Mouse (Mus musculus) MEL (cell line): Measurements from ENCODE around the gene Slc35e3. TPM values are rescaled to one million over a fixed set of nuclear protein-coding genes. Genes with fewer than 3 reads are reported as not detected.

Experiments used
- DNase-seq: peaks from one replicate; pipeline ENCODE4 v3.0.0; 2011; ENCODE audit warnings: low read depth, low spot score
- H3K27ac ChIP-seq: 2 replicates; pipeline ENCODE4 v1.5.1; 2012; ENCODE audit warnings: low read depth, mild to moderate bottlenecking, control low read depth, low read length, moderate library complexity; ENCODE audit not compliant: control insufficient read depth
- H3K27me3 ChIP-seq, 2 experiments: fragments of 150-350 bp in 1 of 2; sonication (generic) in 1 of 2; 2 replicates each; pipeline ENCODE4 v1.6.1; 2012; ENCODE audit warnings: low read length in 2 of 2, mild to moderate bottlenecking in 2 of 2, improper control_type of control experiment in 1 of 2, moderate library complexity in 1 of 2; ENCODE audit not compliant: insufficient read depth in 2 of 2, control insufficient read depth in 1 of 2
- H3K36me3 ChIP-seq, 2 experiments: 2 replicates each; pipeline ENCODE4 v1.6.1; 2012 to 2014; ENCODE audit warnings: low read length in 2 of 2, improper control_type of control experiment in 1 of 2, inconsistent platforms in 1 of 2, mild to moderate bottlenecking in 1 of 2; ENCODE audit not compliant: insufficient read depth in 2 of 2, control insufficient read depth in 1 of 2
- H3K4me1 ChIP-seq, 2 experiments: fragments of 150-350 bp in 1 of 2; sonication (generic) in 1 of 2; 2 replicates each; pipeline ENCODE4 v1.6.1; 2012; ENCODE audit warnings: low read length in 2 of 2, improper control_type of control experiment in 1 of 2, mild to moderate bottlenecking in 1 of 2; ENCODE audit not compliant: insufficient read depth in 2 of 2, control insufficient read depth in 1 of 2
- H3K4me3 ChIP-seq, 2 experiments: fragments of 150-350 bp in 1 of 2; sonication (generic) in 1 of 2; 2 replicates each; pipeline ENCODE4 v1.5.1; 2012; ENCODE audit warnings: low read depth in 2 of 2, low read length in 2 of 2, mild to moderate bottlenecking in 2 of 2, moderate library complexity in 2 of 2, control low read depth in 1 of 2, improper control_type of control experiment in 1 of 2; ENCODE audit not compliant: control insufficient read depth in 1 of 2, insufficient read depth in 1 of 2
- H3K79me2 ChIP-seq: 2 replicates; pipeline ENCODE4 v1.6.1; 2012; ENCODE audit warnings: mild to moderate bottlenecking, low read length, moderate library complexity; ENCODE audit not compliant: control insufficient read depth, poor library complexity, insufficient read depth
- H3K9ac ChIP-seq: 2 replicates; pipeline ENCODE4 v1.6.1; 2012; ENCODE audit warnings: low read depth, mild to moderate bottlenecking, control low read depth, low read length, moderate library complexity; ENCODE audit not compliant: control insufficient read depth, poor library complexity, severe bottlenecking
- H3K9me3 ChIP-seq: fragments of 150-350 bp; sonication (generic); replicated peaks from 2 replicates; pipeline ENCODE4 v1.6.1; 2012; ENCODE audit warnings: mild to moderate bottlenecking, low read length, improper control_type of control experiment, moderate library complexity; ENCODE audit not compliant: insufficient read depth
- BHLHE40 ChIP-seq: IDR thresholded peaks from 2 replicates; pipeline ENCODE4 v1.6.1; 2012; ENCODE audit warnings: low read depth, mild to moderate bottlenecking, inconsistent platforms, low read length, improper control_type of control experiment, borderline replicate concordance
- CHD1 ChIP-seq: IDR thresholded peaks from 2 replicates; pipeline ENCODE4 v1.6.1; 2012; ENCODE audit warnings: low read depth, mild to moderate bottlenecking, inconsistent platforms, low read length, improper control_type of control experiment
- CHD2 ChIP-seq: IDR thresholded peaks from 2 replicates; pipeline ENCODE4 v1.6.1; 2011; ENCODE audit warnings: low read length, improper control_type of control experiment
- CTCF ChIP-seq, 3 experiments: IDR thresholded peaks in 2 of 3; conservative IDR thresholded peaks in 1 of 3; 2 replicates each; pipeline ENCODE4 v1.5.1; 2011 to 2012; ENCODE audit warnings: low read length in 3 of 3, low read depth in 2 of 3, mild to moderate bottlenecking in 2 of 3, improper control_type of control experiment in 1 of 3, inconsistent platforms in 1 of 3, mixed read lengths in 1 of 3, moderate library complexity in 1 of 3; ENCODE audit not compliant: control insufficient read depth in 1 of 3, insufficient read depth in 1 of 3, poor library complexity in 1 of 3, severe bottlenecking in 1 of 3
- E2F4 ChIP-seq: IDR thresholded peaks from 2 replicates; pipeline ENCODE4 v1.6.1; 2011; ENCODE audit warnings: low read depth, low read length, improper control_type of control experiment, borderline replicate concordance
- EP300 ChIP-seq, 2 experiments: IDR thresholded peaks; 2 replicates each; pipeline ENCODE4 v1.6.1; 2011; ENCODE audit warnings: improper control_type of control experiment in 2 of 2, low read length in 2 of 2, low read depth in 1 of 2, mild to moderate bottlenecking in 1 of 2
- ETS1 ChIP-seq: IDR thresholded peaks from 2 replicates; pipeline ENCODE4 v1.6.1; 2012; ENCODE audit warnings: low read depth, mild to moderate bottlenecking, inconsistent platforms, low read length, improper control_type of control experiment, moderate library complexity
- GABPA ChIP-seq: IDR thresholded peaks from 2 replicates; pipeline ENCODE4 v1.6.1; 2012; ENCODE audit warnings: low read depth, mild to moderate bottlenecking, inconsistent platforms, low read length, improper control_type of control experiment, moderate library complexity
- GATA1 ChIP-seq: IDR thresholded peaks from 2 replicates; pipeline ENCODE4 v1.6.1; 2011; ENCODE audit warnings: low read depth, low read length, improper control_type of control experiment
- HCFC1 ChIP-seq: IDR thresholded peaks from 2 replicates; pipeline ENCODE4 v1.6.1; 2012; ENCODE audit warnings: low read depth, mild to moderate bottlenecking, inconsistent platforms, low read length, improper control_type of control experiment, moderate library complexity
- JUND ChIP-seq: IDR thresholded peaks from 2 replicates; pipeline ENCODE4 v1.6.1; 2011; ENCODE audit warnings: low read depth, mild to moderate bottlenecking, improper control_type of control experiment, low read length
- KAT2A ChIP-seq: conservative IDR thresholded peaks from 2 replicates; pipeline ENCODE4 v1.6.1; 2012; ENCODE audit warnings: low read depth, low read length, improper control_type of control experiment, inconsistent platforms
- MAFK ChIP-seq: IDR thresholded peaks from 2 replicates; pipeline ENCODE4 v1.6.1; 2011; ENCODE audit warnings: low read depth, mild to moderate bottlenecking, low read length, improper control_type of control experiment, borderline replicate concordance
- MAZ ChIP-seq: IDR thresholded peaks from 2 replicates; pipeline ENCODE4 v1.6.1; 2012; ENCODE audit warnings: low read depth, mild to moderate bottlenecking, inconsistent platforms, low read length, improper control_type of control experiment
- MEF2A ChIP-seq: IDR thresholded peaks from 2 replicates; pipeline ENCODE4 v1.6.1; 2014; ENCODE audit warnings: low read depth, mild to moderate bottlenecking, inconsistent platforms, low read length, improper control_type of control experiment; ENCODE audit not compliant: poor library complexity, insufficient replicate concordance, severe bottlenecking; ENCODE audit errors: extremely low read depth
- MXI1 ChIP-seq: IDR thresholded peaks from 2 replicates; pipeline ENCODE4 v1.6.1; 2011; ENCODE audit warnings: mild to moderate bottlenecking, low read depth, low read length, improper control_type of control experiment
- MYB ChIP-seq: IDR thresholded peaks from 2 replicates; pipeline ENCODE4 v1.6.1; 2011; ENCODE audit warnings: mild to moderate bottlenecking, low read depth, low read length, improper control_type of control experiment
- MYC ChIP-seq: IDR thresholded peaks from 2 replicates; pipeline ENCODE4 v1.6.1; 2011; ENCODE audit warnings: low read depth, mild to moderate bottlenecking, low read length, improper control_type of control experiment, moderate library complexity
- NELFE ChIP-seq: IDR thresholded peaks from 2 replicates; pipeline ENCODE4 v1.6.1; 2011; ENCODE audit warnings: low read depth, low read length, improper control_type of control experiment
- POLR2A ChIP-seq, 2 experiments: IDR thresholded peaks; 2 replicates each; pipeline ENCODE4 v1.6.1; 2011 to 2012; ENCODE audit warnings: low read length in 2 of 2, mild to moderate bottlenecking in 2 of 2, control low read depth in 1 of 2, improper control_type of control experiment in 1 of 2, low read depth in 1 of 2, moderate library complexity in 1 of 2; ENCODE audit not compliant: control insufficient read depth in 1 of 2, insufficient read depth in 1 of 2, poor library complexity in 1 of 2
- POLR2AphosphoS2 ChIP-seq: IDR thresholded peaks from 2 replicates; pipeline ENCODE4 v1.6.1; 2011; ENCODE audit warnings: low read length, improper control_type of control experiment
- POLR2AphosphoS5 ChIP-seq: IDR thresholded peaks from 2 replicates; pipeline ENCODE4 v1.6.1; 2012; ENCODE audit warnings: low read depth, borderline replicate concordance, mild to moderate bottlenecking, inconsistent platforms, low read length, moderate library complexity, mixed read lengths
- RAD21 ChIP-seq: IDR thresholded peaks from 2 replicates; pipeline ENCODE4 v1.6.1; 2011; ENCODE audit warnings: mild to moderate bottlenecking, low read depth, low read length, improper control_type of control experiment
- SIN3A ChIP-seq: IDR thresholded peaks from 2 replicates; pipeline ENCODE4 v1.6.1; 2012; ENCODE audit warnings: low read length, improper control_type of control experiment, inconsistent platforms
- SMC3 ChIP-seq: IDR thresholded peaks from 2 replicates; pipeline ENCODE4 v1.6.1; 2011; ENCODE audit warnings: low read depth, low read length, improper control_type of control experiment
- TAL1 ChIP-seq: IDR thresholded peaks from 2 replicates; pipeline ENCODE4 v1.6.1; 2012; ENCODE audit warnings: mild to moderate bottlenecking, inconsistent platforms, low read length, moderate library complexity, mixed read lengths
- UBTF ChIP-seq: IDR thresholded peaks from 2 replicates; pipeline ENCODE4 v1.6.1; 2012; ENCODE audit warnings: low read depth, mild to moderate bottlenecking, inconsistent platforms, low read length, improper control_type of control experiment, moderate library complexity, borderline replicate concordance; ENCODE audit not compliant: insufficient read depth
- USF1 ChIP-seq: IDR thresholded peaks from 2 replicates; pipeline ENCODE4 v1.6.1; 2014; ENCODE audit warnings: low read depth, mild to moderate bottlenecking, inconsistent platforms, low read length, improper control_type of control experiment, moderate library complexity
- USF2 ChIP-seq, 2 experiments: IDR thresholded peaks; 2 replicates each; pipeline ENCODE4 v1.6.1; 2011 to 2012; ENCODE audit warnings: improper control_type of control experiment in 2 of 2, low read length in 2 of 2, borderline replicate concordance in 1 of 2, inconsistent platforms in 1 of 2, low read depth in 1 of 2, mild to moderate bottlenecking in 1 of 2; ENCODE audit not compliant: insufficient read depth in 1 of 2
- ZC3H11A ChIP-seq: IDR thresholded peaks from 2 replicates; pipeline ENCODE4 v1.6.1; 2012; ENCODE audit warnings: low read depth, mild to moderate bottlenecking, inconsistent platforms, low read length, improper control_type of control experiment
- ZMIZ1 ChIP-seq: IDR thresholded peaks from 2 replicates; pipeline ENCODE4 v1.6.1; 2012; ENCODE audit warnings: low read depth, mild to moderate bottlenecking, inconsistent platforms, low read length, improper control_type of control experiment, moderate library complexity
- ZNF384 ChIP-seq: IDR thresholded peaks from 2 replicates; pipeline ENCODE4 v1.6.1; 2012; ENCODE audit warnings: low read depth, mild to moderate bottlenecking, inconsistent platforms, low read length, improper control_type of control experiment
- polyA plus RNA-seq, 2 experiments: library from polyadenylated mRNA; stranded (reverse) in 1 of 2; unstranded in 1 of 2; fragments of >175 nt in 1 of 2; fragments of >200 nt in 1 of 2; gene quantifications; 2 replicates each; pipeline versions ENCODE4 v1.2.1 to v1.2.4; 2012; ENCODE audit warnings: low replicate concordance in 2 of 2, low read depth in 1 of 2; ENCODE audit not compliant: insufficient read length in 2 of 2, insufficient read depth in 1 of 2, missing spikeins in 1 of 2
- total RNA-seq: library from RNA; depleted of rRNA; stranded (reverse); fragments of 300-350 nt; gene quantifications from 2 replicates; pipeline ENCODE4 v1.2.3, GENCODE M21; 2012

Slc35e3 gene
- total and polyA plus RNA-seq, 3 experiments, result 3.7 to 7.4 TPM; not detected in 1

DNA sequence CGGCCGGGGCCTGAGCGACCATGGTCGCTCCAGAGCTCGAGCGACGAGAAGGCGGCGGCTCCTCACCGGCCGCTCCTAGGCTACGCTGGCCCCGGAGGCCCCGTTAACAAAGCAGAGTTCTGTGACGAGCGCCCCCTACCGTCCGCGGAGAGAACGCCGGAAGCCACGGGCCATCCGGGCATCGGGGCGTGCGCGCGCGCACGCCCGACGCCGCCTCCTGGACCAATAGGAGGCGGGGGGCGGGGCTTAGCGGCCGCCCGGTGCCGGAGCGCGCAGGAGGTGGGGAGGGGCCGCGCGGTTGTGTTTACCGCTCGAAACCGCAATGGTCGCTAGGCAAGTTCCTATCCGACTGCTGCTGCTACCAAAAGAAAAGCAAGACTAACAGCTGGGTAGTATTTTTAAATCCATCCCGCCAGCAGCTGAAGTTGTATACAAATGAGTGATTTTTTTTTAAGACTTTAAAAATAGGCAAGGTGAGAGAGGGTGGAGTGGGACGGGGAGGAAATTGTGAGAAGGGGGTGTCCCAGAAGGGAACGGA, 35.5 kb downstream of the Slc35e3 start, which contains the start of gene Mdm2 (continued):
- TF ChIP-seq POLR2A (IDR thresholded peaks at IDR 0.05; ENCODE audit: control insufficient read depth in 1 of 2, insufficient read depth in 1 of 2, low read depth in 1 of 2, low read length in 2 of 2, poor library complexity in 1 of 2), result peak in 1 of 2 experiments; percentile 82
- TF ChIP-seq SMC3, result no peak
- TF ChIP-seq ETS1, result peak; percentile 59; the same call in 1 of the 2 replicates
- TF ChIP-seq TAL1, result no peak
- no peak for TF ChIP-seq RAD21
- no peak for TF ChIP-seq ZC3H11A
- peak; percentile 77 for TF ChIP-seq MXI1
- 0 out of 2 replicates have a peak, but pooled peaks have one; percentile 20 for TF ChIP-seq MYC
- no peak for TF ChIP-seq MAFK

DNA sequence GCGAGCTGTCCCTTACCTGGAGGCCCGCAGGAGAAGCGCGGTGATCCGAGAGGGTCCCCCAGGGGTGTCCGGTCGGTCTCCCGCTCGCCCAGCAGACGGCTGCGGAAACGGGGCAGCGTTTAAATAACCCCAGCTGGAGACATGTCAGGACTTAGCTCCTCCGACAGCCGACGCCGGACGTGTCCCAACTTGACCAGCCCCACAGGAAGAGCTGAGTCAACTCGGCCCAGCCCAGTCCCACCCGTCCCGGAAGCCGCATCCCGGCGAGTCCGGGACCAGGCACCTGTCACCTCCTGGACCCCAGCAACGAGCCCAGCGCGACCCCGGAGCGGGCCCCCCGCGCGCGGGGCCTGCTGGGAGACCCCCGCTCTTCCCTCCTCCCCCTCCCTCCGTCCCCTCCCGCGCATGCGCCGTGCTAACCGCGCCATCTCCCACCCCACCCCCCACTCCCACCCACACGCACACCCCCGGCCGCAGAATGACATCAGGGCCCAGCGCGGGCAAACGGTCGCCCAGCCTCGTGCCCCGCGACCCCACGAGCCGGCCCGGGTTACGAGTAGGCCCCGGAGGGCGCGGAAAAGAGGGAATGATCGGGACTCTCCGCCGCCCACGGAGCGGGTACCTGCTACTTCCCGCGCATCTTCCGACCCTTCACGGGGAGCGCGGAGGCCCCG, 36.1 kb downstream of the Slc35e3 start:
- Histone ChIP-seq H3K36me3 (peaks cover 7 to 14% of the 10 kb centered on the region in 2 experiments), H3K4me1 (peaks cover 0 to 14% of the 10 kb centered on the region in 2 experiments; a peak in 3 of 4 replicates), H3K9ac (peak overlapping the region; percentile 99), H3K9me3 (no peaks in the 10 kb centered on the region), H3K27me3 (no peaks in the 10 kb centered on the region), H3K4me3 (peak overlapping the region; percentile 85 to 94), H3K27ac (peak overlapping the region; percentile 91), H3K79me2 (peaks cover 39% of the 10 kb centered on the region)
- peak; percentile 76 for DNase-seq
- TF ChIP-seq MEF2A (no peak), MXI1 (no peak), USF1 (no peak), UBTF (no peak), NELFE (no peak), ZNF384 (no peak), POLR2AphosphoS2 (no peak), CTCF (IDR thresholded peaks at IDR 0.05 in 2 of 3, conservative IDR thresholded peaks at IDR 0.05 in 1 of 3; ENCODE audit: control insufficient read depth in 1 of 3, insufficient read depth in 1 of 3, low read depth in 2 of 3, low read length in 3 of 3, poor library complexity in 1 of 3, severe bottlenecking in 1 of 3) (no peak), USF2 (IDR thresholded peaks at IDR 0.05; ENCODE audit: borderline replicate concordance in 1 of 2, insufficient read depth in 1 of 2, low read depth in 1 of 2, low read length in 2 of 2) (no peak), JUND (no peak), POLR2AphosphoS5 (no peak), GATA1 (no peak), MAZ (peak; percentile 93), MYB (no peak), GABPA (0 out of 2 replicates have a peak, but pooled peaks have one; percentile 27), RAD21 (no peak), E2F4 (no peak), CHD1 (peak; percentile 90; the same call in 1 of the 2 replicates), KAT2A (no peak), ZC3H11A (no peak), BHLHE40 (0 out of 2 replicates have a peak, but pooled peaks have one; percentile 16), ETS1 (no peak; the same call in 1 of the 2 replicates), MAFK (no peak), CHD2 (no peak), MYC (peak; percentile 33; the same call in 1 of the 2 replicates), SIN3A (no peak; the same call in 1 of the 2 replicates), ZMIZ1 (peak; percentile 24; the same call in 1 of the 2 replicates), HCFC1 (no peak), EP300 (IDR thresholded peaks at IDR 0.05; ENCODE audit: low read depth in 1 of 2, low read length in 2 of 2) (peak in 1 of 2 experiments; percentile 14; a peak in 1 of 4 replicates)
